ENCODE assay signal across 8 mouse cellular contexts in genomic region chr1:82282992-82283611, GRCm38 (mm10). TPM values are rescaled to one million over a fixed set of nuclear protein-coding genes. Genes with fewer than 3 reads are reported as not detected.
A peak's percentile ranks its signal among the peaks of the same experiment; 100 is the strongest.
DNase-seq lines count a peak whose midpoint lies in the region; ATAC-seq lines count a peak whose summit lies in the region.

No protein-coding gene starts in this region.

- WGBS in hindbrain, embryonic 14.5 days = 1% methylated on average over 29 of the region's 35 CpGs

- peak; percentile 80 for DNase-seq in T-cell, adult 2 months (ENCODE audit: low spot score)
- DNase-seq in cerebellum, postnatal 25 days = peak; percentile 90 to 94
- peak; percentile 60 to 79 for DNase-seq in frontal cortex, postnatal 25 days (ENCODE audit: low spot score in 2 of 2)
- DNase-seq in hindbrain, embryonic 14.5 days (ENCODE audit: low spot score) = peak; percentile 89
- DNase-seq in left cerebral cortex, adult 18-20 months (ENCODE audit: low spot score in 2 of 2) = peak; percentile 83 to 90
- DNase-seq in lung, postnatal 4 days = peak; percentile 90 to 94
- peak; percentile 97 for DNase-seq in retina, postnatal 1 day
- peak; percentile 84 for DNase-seq in thymus, postnatal 4 days

- H3K4me3 ChIP-seq in hindbrain, embryonic 14.5 days (replicated peaks; ENCODE audit: low read length) = peak overlapping the region; percentile 68

- H3K9ac ChIP-seq in hindbrain, embryonic 14.5 days = peak overlapping the region; percentile 64

- peak overlapping the region; percentile 90 for H3K4me2 ChIP-seq in hindbrain, embryonic 14.5 days (replicated peaks)

- H3K27me3 ChIP-seq in hindbrain, embryonic 14.5 days (ENCODE audit: control insufficient read depth, insufficient read depth, low read length) = no peaks in the 10 kb centered on the region

- peak overlapping the region; percentile 95 for H3K27ac ChIP-seq in hindbrain, embryonic 14.5 days

- peak; percentile 98 for ATAC-seq in hindbrain, embryonic 14.5 days (ENCODE audit: low FRiP score)

- peaks cover 45% of the 10 kb centered on the region for H3K4me1 ChIP-seq in hindbrain, embryonic 14.5 days (replicated peaks; ENCODE audit: control insufficient read depth, insufficient read depth, low read length)

- no peaks in the 10 kb centered on the region; the same call in 1 of the 2 replicates for H3K36me3 ChIP-seq in hindbrain, embryonic 14.5 days (replicated peaks; ENCODE audit: control insufficient read depth, insufficient read depth)

- H3K9me3 ChIP-seq in hindbrain, embryonic 14.5 days (ENCODE audit: control insufficient read depth, low read length) = no peaks in the 10 kb centered on the region

RNA-seq across cellular contexts. Expression of gene Irs1, which starts 8.1 kb away (rescaled TPM):
- 10.2 and 11.2 TPM in 2 replicates for polyA plus RNA-seq in hindbrain, embryonic 14.5 days (2014; fragmentation: Nextera tagmentation; extraction: Ambion mirVana)
- 10 to 100 TPM; 15.3 to 17.2 TPM for total RNA-seq in left cerebral cortex, adult 18-20 months (2021)

RNA-seq across cellular contexts. Expression of gene Rhbdd1, which starts 33.1 kb away (rescaled TPM):
- 2.6 and 3.1 TPM in 2 replicates for polyA plus RNA-seq in hindbrain, embryonic 14.5 days (2014; fragmentation: Nextera tagmentation; extraction: Ambion mirVana)
- 1 to 10 TPM; 6.2 to 6.6 TPM for total RNA-seq in left cerebral cortex, adult 18-20 months (2021)

RNA-seq across cellular contexts. Expression of gene Gm9747, which starts 50.2 kb away (rescaled TPM):
- 32.6 and 34.5 TPM in 2 replicates for polyA plus RNA-seq in hindbrain, embryonic 14.5 days (2014; fragmentation: Nextera tagmentation; extraction: Ambion mirVana)
- total RNA-seq in left cerebral cortex, adult 18-20 months (2021) = not detected

Comparison
In these comparisons a context has a peak if more than half of its experiments do, and no peak if none do; other contexts are left out.
1. Peak in every context shown above with its lines: DNase-seq, ATAC-seq, H3K4me3 ChIP-seq and H3K27ac ChIP-seq.